Mouse (Mus musculus) layer of hippocampus, adult 2 months (tissue): Measurements from ENCODE around the gene Hdac9. TPM values are rescaled to one million over a fixed set of nuclear protein-coding genes. Genes with fewer than 3 reads are reported as not detected.
A peak's percentile ranks its signal among the peaks of the same experiment; 100 is the strongest.
"Not testable (repeated sequence)": the region's sequence is repeated elsewhere in the genome, so short reads cannot be mapped to it uniquely, and the experiment has no call there.

ENCODE experiments used
- DNase-seq, 2 experiments: peaks; one replicate each; pipeline ENCODE4 v3.0.0; 2022; ENCODE audit warnings: low spot score in 2 of 2
- H3K27ac ChIP-seq: fragments of 200-600 bp; 2 replicates; pipeline ENCODE4 v1.8.1; 2022
- H3K4me3 ChIP-seq: fragments of 200-600 bp; 2 replicates; pipeline ENCODE4 v1.8.1; 2022; ENCODE audit warnings: mild to moderate bottlenecking
- CTCF ChIP-seq: fragments of 200-600 bp; conservative IDR thresholded peaks from 2 replicates; pipeline ENCODE4 v1.8.1; 2022; ENCODE audit warnings: antibody characterized with exemption, mild to moderate bottlenecking, moderate library complexity
- total RNA-seq, 2 experiments: library from RNA; stranded (reverse); gene quantifications; 2 replicates each; pipeline ENCODE4 v1.2.3; 2021

Gene Hdac9
- total RNA-seq, 2 experiments from 2014 or later, result 34.7 to 35.2 TPM

- TF ChIP-seq CTCF, result no peak
- DNase-seq, result no peak
- Histone ChIP-seq H3K4me3 (peak overlapping the region; percentile 1; the same call in 1 of the 2 replicates), H3K27ac (peak overlapping the region; percentile 70; the same call in 1 of the 2 replicates)
Observed at GRCm38 (mm10) chr12:34472949-34473651, 443.8 kb downstream of the Hdac9 start.

GRCm38 (mm10) chr12:34472542-34472941 is 444.4 kb downstream of the Hdac9 start:
- H3K27ac ChIP-seq, result 0 out of 2 replicates have a peak overlapping the region, but pooled peaks have one; percentile 4
- H3K4me3 ChIP-seq, result no peak overlapping the region
- TF ChIP-seq CTCF, result no peak
- no peak for DNase-seq

- no peak overlapping the region for H3K27ac ChIP-seq
- no peak for TF ChIP-seq CTCF
- no peak for DNase-seq
Observed at GRCm38 (mm10) chr12:34461728-34462127, 455.2 kb downstream of the Hdac9 start.

GRCm38 (mm10) chr12:34452643-34453042 is 464.3 kb downstream of the Hdac9 start:
- Histone ChIP-seq H3K4me3 (no peak overlapping the region), H3K27ac (no peak overlapping the region)
- no peak for TF ChIP-seq CTCF
- no peak for DNase-seq

More at GRCm38 (mm10) chr12:34461728-34462127, 455.2 kb downstream of the Hdac9 start:
- H3K4me3 ChIP-seq, result no peak overlapping the region

- TF ChIP-seq CTCF, result peak; percentile 83
- H3K4me3 ChIP-seq, result no peak overlapping the region
- H3K27ac ChIP-seq, result no peak overlapping the region
- peak in 1 of 2 experiments; percentile 34 for DNase-seq
Observed at GRCm38 (mm10) chr12:34451198-34451597, 465.7 kb downstream of the Hdac9 start.

- DNase-seq, H3K4me3 ChIP-seq: not testable (repeated sequence)
Observed at GRCm38 (mm10) chr12:34444724-34445123, 472.2 kb downstream of the Hdac9 start.

GRCm38 (mm10) chr12:34440930-34441329 is 476.0 kb downstream of the Hdac9 start:
- DNase-seq, result no peak
- TF ChIP-seq CTCF, result no peak
- peak overlapping the region; percentile 46 for H3K27ac ChIP-seq
- no peak overlapping the region for H3K4me3 ChIP-seq

More at GRCm38 (mm10) chr12:34444724-34445123, 472.2 kb downstream of the Hdac9 start:
- not testable (repeated sequence) for H3K27ac ChIP-seq

- no peak overlapping the region for H3K4me3 ChIP-seq
- no peak for TF ChIP-seq CTCF
- DNase-seq, result no peak
- H3K27ac ChIP-seq, result no peak overlapping the region
Observed at GRCm38 (mm10) chr12:34432919-34433318, 484.0 kb downstream of the Hdac9 start.

- DNase-seq, result peak; percentile 53 to 63
- TF ChIP-seq CTCF, result peak; percentile 87
- H3K27ac ChIP-seq, result no peak overlapping the region
- H3K4me3 ChIP-seq, result no peak overlapping the region
Observed at GRCm38 (mm10) chr12:34432461-34432860, 484.4 kb downstream of the Hdac9 start.

- Histone ChIP-seq H3K4me3 (no peak overlapping the region), H3K27ac (no peak overlapping the region)
- TF ChIP-seq CTCF, result no peak
- no peak for DNase-seq
Observed at GRCm38 (mm10) chr12:34431832-34432231, 485.1 kb downstream of the Hdac9 start.

GRCm38 (mm10) chr12:34425468-34425867 is 491.4 kb downstream of the Hdac9 start:
- DNase-seq, result no peak
- Histone ChIP-seq H3K4me3 (no peak overlapping the region), H3K27ac (no peak overlapping the region)
- no peak for TF ChIP-seq CTCF

GRCm38 (mm10) chr12:34408139-34408538 is 508.8 kb downstream of the Hdac9 start:
- Histone ChIP-seq H3K4me3 (no peak overlapping the region), H3K27ac (no peak overlapping the region)
- DNase-seq, result no peak
- TF ChIP-seq CTCF, result no peak

GRCm38 (mm10) chr12:34407143-34407542 is 509.8 kb downstream of the Hdac9 start:
- Histone ChIP-seq H3K4me3 (no peak overlapping the region), H3K27ac (no peak overlapping the region)
- no peak for TF ChIP-seq CTCF
- no peak for DNase-seq

GRCm38 (mm10) chr12:34402065-34402464 is 514.8 kb downstream of the Hdac9 start:
- no peak for TF ChIP-seq CTCF
- no peak for DNase-seq
- Histone ChIP-seq H3K4me3 (no peak overlapping the region), H3K27ac (no peak overlapping the region)

GRCm38 (mm10) chr12:34398611-34399010 is 518.3 kb downstream of the Hdac9 start:
- DNase-seq, result no peak
- Histone ChIP-seq H3K4me3 (no peak overlapping the region), H3K27ac (no peak overlapping the region)
- 0 out of 2 replicates have a peak, but pooled peaks have one; percentile 12 for TF ChIP-seq CTCF
